Mouse (Mus musculus): ENCODE results near the gene H3f3b.

DNA sequence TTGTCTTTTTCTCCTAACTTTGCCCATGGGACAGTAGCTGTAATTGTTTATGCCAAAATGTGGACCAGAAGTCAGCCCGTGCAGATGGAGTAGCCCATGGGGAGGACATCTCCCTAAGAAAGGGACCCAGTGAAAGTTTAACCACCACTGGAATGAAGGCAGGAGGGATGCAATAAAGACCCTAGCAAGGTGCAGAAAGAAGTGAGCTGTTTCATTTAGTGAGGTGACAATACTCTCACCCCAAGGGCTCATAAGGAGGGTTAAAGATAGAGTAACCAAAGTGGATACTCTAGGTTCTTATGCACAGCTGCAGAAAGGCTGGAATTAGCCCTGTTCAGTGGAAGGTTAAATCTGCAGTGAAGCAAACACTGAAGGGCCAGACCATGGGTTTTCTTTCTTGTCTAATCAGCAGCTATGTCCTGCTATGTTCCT is 8.4 kb downstream of the H3f3b start:
- TF ChIP-seq CTCF (conservative IDR thresholded peaks at IDR 0.05; ENCODE audit: low read length) (no peak), POU5F1 (IDR thresholded peaks at IDR 0.05; ENCODE audit: borderline replicate concordance, low read length) (no peak)
